Mouse (Mus musculus) E14TG2a.4 (cell line): ENCODE measurements around the gene Srcin1.

ENCODE experiments used
- H3K27me3 ChIP-seq: 2 replicates; pipeline ENCODE4 v1.6.1; 2014; ENCODE audit warnings: low read length, control low read depth; ENCODE audit not compliant: insufficient read depth
- H3K36me3 ChIP-seq: 2 replicates; pipeline ENCODE4 v1.6.1; 2014; ENCODE audit warnings: low read length, control low read depth; ENCODE audit not compliant: insufficient read depth
- H3K4me1 ChIP-seq: replicated peaks from 2 replicates; pipeline ENCODE4 v1.6.1; 2014; ENCODE audit warnings: low read depth, low read length, control low read depth
- H3K4me3 ChIP-seq: replicated peaks from 2 replicates; pipeline ENCODE4 v1.5.1; 2014; ENCODE audit warnings: mild to moderate bottlenecking, low read length
- H3K9me3 ChIP-seq: 2 replicates; pipeline ENCODE4 v1.6.1; 2014; ENCODE audit warnings: low read length, control low read depth
- CTCF ChIP-seq: conservative IDR thresholded peaks from 2 replicates; pipeline ENCODE4 v1.5.1; 2014; ENCODE audit warnings: low read length
- NANOG ChIP-seq: IDR thresholded peaks from 2 replicates; pipeline ENCODE4 v1.6.1; 2014; ENCODE audit warnings: borderline replicate concordance, low read length, mixed read lengths
- POU5F1 ChIP-seq: IDR thresholded peaks from 2 replicates; pipeline ENCODE4 v1.6.1; 2014; ENCODE audit warnings: low read length, borderline replicate concordance

Gene Srcin1

GRCm38 (mm10) chr11:97506331-97506730, 69.7 kb downstream of the Srcin1 start:
- H3K27me3 ChIP-seq: peaks cover 10% of the 10 kb centered on the region

GRCm38 (mm10) chr11:97505784-97506183, 70.2 kb downstream of the Srcin1 start:
- Histone ChIP-seq H3K4me1 (peaks cover 71% of the 10 kb centered on the region), H3K36me3 (0 out of 2 replicates have a peak, but pooled peaks cover 3% of the 10 kb centered on the region), H3K9me3 (no peaks in the 10 kb centered on the region), H3K4me3 (no peak overlapping the region), H3K27me3 (peaks cover 16% of the 10 kb centered on the region)
- TF ChIP-seq POU5F1: no peak
- TF ChIP-seq NANOG: no peak
- TF ChIP-seq CTCF: no peak

More at GRCm38 (mm10) chr11:97506331-97506730, 69.7 kb downstream of the Srcin1 start:
- TF ChIP-seq CTCF (peak; percentile 5; the same call in 1 of the 2 replicates), NANOG (no peak), POU5F1 (no peak)
- no peaks in the 10 kb centered on the region for H3K36me3 ChIP-seq
- peaks cover 71% of the 10 kb centered on the region for H3K4me1 ChIP-seq
- no peak overlapping the region for H3K4me3 ChIP-seq
- H3K9me3 ChIP-seq: no peaks in the 10 kb centered on the region

GRCm38 (mm10) chr11:97502846-97503245, 73.1 kb downstream of the Srcin1 start:
- Histone ChIP-seq H3K36me3 (peaks cover 13% of the 10 kb centered on the region), H3K4me1 (peaks cover 58% of the 10 kb centered on the region), H3K9me3 (no peaks in the 10 kb centered on the region), H3K4me3 (peak overlapping the region; percentile 24; the same call in 1 of the 2 replicates), H3K27me3 (peaks cover 45% of the 10 kb centered on the region)
- no peak for TF ChIP-seq CTCF
- no peak for TF ChIP-seq NANOG
- TF ChIP-seq POU5F1: no peak

- no peak for TF ChIP-seq CTCF
- H3K4me3 ChIP-seq: peak overlapping the region; percentile 24; the same call in 1 of the 2 replicates
- H3K36me3 ChIP-seq: peaks cover 18% of the 10 kb centered on the region
Measured at GRCm38 (mm10) chr11:97502383-97502782, 73.6 kb downstream of the Srcin1 start.

GRCm38 (mm10) chr11:97500720-97501448, 75.1 kb downstream of the Srcin1 start:
- TF ChIP-seq CTCF (no peak), NANOG (no peak)
- H3K4me3 ChIP-seq: peak overlapping the region; percentile 77

More at GRCm38 (mm10) chr11:97502383-97502782, 73.6 kb downstream of the Srcin1 start:
- peaks cover 47% of the 10 kb centered on the region for H3K27me3 ChIP-seq
- peaks cover 54% of the 10 kb centered on the region for H3K4me1 ChIP-seq
- H3K9me3 ChIP-seq: no peaks in the 10 kb centered on the region

GRCm38 (mm10) chr11:97499865-97500719, 75.9 kb downstream of the Srcin1 start, which contains the start of gene 4933428G20Rik:
4933428G20Rik (minus strand) TSS chr11:97500340.
- Histone ChIP-seq H3K36me3 (peaks cover 35% of the 10 kb centered on the region), H3K27me3 (peaks cover 45% of the 10 kb centered on the region), H3K4me3 (peak within 1 kb of the TSS; percentile 77), H3K9me3 (no peaks in the 10 kb centered on the region), H3K4me1 (peaks cover 42% of the 10 kb centered on the region)
- TF ChIP-seq NANOG (no peak), CTCF (no peak), POU5F1 (no peak)

More at GRCm38 (mm10) chr11:97500720-97501448, 75.1 kb downstream of the Srcin1 start:
- H3K9me3 ChIP-seq: no peaks in the 10 kb centered on the region
- H3K27me3 ChIP-seq: peaks cover 50% of the 10 kb centered on the region
- H3K36me3 ChIP-seq: peaks cover 30% of the 10 kb centered on the region
- peaks cover 42% of the 10 kb centered on the region for H3K4me1 ChIP-seq

GRCm38 (mm10) chr11:97497543-97497942, 78.4 kb downstream of the Srcin1 start:
- peaks cover 44% of the 10 kb centered on the region for H3K4me1 ChIP-seq
- peaks cover 43% of the 10 kb centered on the region for H3K27me3 ChIP-seq
- H3K36me3 ChIP-seq: peaks cover 58% of the 10 kb centered on the region
- TF ChIP-seq POU5F1: no peak
- no peak for TF ChIP-seq CTCF
- no peak for TF ChIP-seq NANOG
- H3K4me3 ChIP-seq: no peak overlapping the region
- no peaks in the 10 kb centered on the region for H3K9me3 ChIP-seq

- H3K9me3 ChIP-seq: no peaks in the 10 kb centered on the region
Measured at GRCm38 (mm10) chr11:97492836-97493235, 83.2 kb downstream of the Srcin1 start.

More at GRCm38 (mm10) chr11:97492836-97493235, 83.2 kb downstream of the Srcin1 start:
- Histone ChIP-seq H3K36me3 (peaks cover 77% of the 10 kb centered on the region), H3K4me1 (peaks cover 54% of the 10 kb centered on the region), H3K27me3 (peaks cover 5% of the 10 kb centered on the region; the same call in 1 of the 2 replicates), H3K4me3 (no peak overlapping the region)
- TF ChIP-seq POU5F1 (no peak), CTCF (no peak), NANOG (no peak)
